Mouse (Mus musculus) embryo, embryonic 11 days (tissue): ENCODE results near the gene Tmem52b.
"Not testable (repeated sequence)": the region's sequence is repeated elsewhere in the genome, so short reads cannot be mapped to it uniquely, and the experiment has no call there.

Source experiments
- DNase-seq: peaks from one replicate; pipeline ENCODE4 v3.0.0-alpha.2; 2015

Gene Tmem52b

DNA sequence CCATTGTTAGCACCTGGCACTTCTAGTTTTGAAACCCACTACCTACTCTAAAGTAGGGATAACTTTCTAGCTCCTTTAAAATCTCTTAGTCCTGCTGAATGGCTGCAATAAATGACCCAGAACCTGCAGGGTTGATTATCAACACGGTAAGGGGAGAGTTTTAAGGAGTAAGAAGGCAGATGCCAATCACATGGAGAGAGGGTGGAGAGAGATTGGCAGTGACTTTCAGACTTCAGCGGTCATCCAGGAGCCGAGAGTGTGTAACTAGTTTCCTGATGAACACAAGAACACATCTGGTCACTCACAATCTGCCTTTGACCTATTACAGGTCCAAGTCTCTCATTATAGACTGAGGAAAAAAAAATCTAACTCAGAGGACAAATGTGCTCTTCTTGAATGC lies at the start of gene Tmem52b:
Tmem52b (plus strand) TSS at position 189 of the 400 bp plus-strand sequence.
- no peak for DNase-seq

DNA sequence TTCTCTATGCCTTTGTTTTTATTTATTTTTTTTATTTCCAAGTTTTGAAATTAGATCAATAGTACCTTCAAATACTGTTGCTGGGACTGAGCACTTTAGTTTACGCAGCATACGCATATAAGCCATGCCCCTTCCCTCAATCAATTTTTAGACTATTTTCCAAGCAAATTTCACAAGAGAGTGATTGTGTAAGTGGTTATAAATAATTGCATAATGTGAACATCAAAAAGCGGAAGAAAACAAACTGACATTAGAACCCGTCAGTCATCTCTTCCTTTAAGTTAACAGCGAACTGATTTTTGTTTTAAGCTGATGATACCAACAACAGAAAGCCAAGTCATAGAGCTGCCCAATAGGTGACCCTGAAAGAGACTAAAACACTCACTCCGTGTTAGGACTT lies 41.0 kb upstream of the Tmem52b start:
- DNase-seq, result no peak

DNA sequence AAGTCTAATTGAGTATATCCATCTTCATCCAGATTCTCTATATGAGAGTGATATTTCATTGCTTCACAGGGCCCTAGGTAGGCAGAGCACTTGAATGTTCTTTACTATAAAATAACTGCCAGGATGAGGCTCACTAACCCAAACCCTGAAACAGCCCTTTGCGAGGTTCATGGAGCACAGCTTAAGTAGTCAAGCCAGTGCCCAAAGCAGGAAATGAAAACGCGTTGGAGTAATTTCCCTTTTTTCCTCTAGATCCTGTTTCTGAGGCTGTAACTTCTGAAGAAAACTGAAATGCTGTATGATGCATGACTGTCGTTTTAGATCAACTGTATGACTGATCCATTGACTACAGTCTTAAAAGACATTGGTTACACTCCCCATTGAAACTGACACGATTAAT lies 39.7 kb upstream of the Tmem52b start:
- DNase-seq, result no peak

DNA sequence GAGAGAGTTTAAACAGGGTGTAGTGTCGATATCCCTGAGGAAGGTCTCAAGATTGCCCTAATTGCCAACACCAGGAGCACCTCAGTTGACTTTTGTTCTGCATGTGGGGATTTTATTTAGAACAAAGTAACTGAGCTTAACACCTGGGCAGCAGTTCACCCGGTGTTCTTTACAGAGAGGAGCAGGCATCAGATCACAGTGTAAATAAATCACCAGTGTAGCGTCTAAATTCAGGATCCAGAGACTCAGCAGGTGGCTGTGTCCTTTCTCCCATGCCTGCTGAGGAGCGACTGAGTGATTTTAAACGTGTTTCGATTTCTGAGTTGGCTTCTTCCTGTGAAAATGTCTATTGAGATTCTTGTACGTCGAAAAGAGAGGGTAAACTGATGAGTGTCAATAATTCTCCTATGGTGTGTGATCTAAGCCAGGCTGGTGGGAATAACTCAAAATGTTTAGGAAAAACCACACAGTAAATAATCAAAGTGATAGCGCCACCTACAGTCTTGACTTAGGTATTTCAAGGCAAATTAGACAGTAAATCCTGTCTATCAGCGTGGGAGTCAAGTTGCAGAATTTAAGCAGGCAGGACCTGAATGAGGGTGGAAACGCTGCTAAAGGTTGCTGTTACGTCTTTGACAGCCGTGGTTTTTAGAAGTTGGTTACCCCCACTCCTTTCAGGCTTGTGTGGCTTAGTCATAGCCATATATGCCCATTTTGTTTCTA lies 35.8 kb upstream of the Tmem52b start:
- DNase-seq, result peak; percentile 49

DNA sequence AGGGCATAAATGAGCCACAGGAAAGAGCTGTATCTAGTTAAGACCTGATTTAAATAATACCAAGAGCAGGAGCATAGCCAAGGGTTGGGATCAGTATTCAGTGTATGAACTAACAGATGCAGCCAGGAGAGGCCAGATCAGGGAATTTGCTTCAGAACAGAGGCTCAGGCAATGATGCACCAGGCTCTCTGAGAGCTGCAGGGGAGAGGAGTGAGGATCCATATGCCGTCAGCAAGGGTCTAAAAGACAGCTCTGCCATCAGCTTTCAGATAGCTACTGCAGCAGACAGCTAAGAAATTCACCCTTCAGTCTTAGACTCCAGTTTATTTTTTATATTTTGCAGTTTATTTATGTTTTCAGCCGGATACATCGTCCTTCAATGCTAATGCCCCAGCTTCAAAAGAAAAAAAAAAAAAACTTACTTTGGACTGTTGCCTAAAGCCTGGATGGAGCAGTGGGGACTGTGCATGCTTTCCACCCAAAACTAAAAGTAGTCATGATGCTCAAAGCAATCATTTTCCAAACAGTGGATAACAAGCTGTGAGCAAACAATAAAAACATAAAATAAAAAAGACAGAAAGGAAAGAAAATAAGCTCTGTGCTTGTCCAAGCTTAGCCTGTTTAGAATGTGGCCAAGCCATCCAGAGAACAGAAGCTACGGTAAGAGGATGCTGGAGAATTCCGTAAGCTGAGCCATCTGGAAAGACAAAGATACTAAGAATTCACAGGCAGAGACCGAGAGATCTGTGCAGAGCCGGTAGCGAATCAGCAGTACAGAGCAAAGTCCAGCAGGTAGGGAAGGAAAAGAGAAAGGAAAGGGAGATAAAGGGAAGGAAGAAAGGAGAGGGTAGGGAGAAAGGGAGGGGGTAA lies 32.0 kb upstream of the Tmem52b start:
- no peak for DNase-seq

DNA sequence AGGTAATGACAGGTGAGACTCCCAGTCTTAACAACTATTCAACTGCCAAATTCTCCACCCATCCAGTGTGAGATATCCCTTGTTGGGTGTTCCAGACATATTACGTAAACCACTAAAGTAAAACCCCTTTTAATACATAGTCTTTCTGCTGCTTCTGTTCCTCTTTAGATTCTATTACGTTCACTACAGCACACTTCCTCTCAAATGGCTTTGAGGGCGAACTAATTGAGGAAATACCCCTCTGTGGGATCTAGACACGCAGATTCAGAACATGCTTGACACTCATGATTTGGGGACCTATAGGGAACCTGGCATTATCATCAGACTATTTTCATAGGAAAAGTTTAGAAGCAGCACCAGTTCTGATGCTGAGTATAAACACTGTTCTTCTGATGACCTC lies 17.4 kb upstream of the Tmem52b start:
- no peak for DNase-seq

DNA sequence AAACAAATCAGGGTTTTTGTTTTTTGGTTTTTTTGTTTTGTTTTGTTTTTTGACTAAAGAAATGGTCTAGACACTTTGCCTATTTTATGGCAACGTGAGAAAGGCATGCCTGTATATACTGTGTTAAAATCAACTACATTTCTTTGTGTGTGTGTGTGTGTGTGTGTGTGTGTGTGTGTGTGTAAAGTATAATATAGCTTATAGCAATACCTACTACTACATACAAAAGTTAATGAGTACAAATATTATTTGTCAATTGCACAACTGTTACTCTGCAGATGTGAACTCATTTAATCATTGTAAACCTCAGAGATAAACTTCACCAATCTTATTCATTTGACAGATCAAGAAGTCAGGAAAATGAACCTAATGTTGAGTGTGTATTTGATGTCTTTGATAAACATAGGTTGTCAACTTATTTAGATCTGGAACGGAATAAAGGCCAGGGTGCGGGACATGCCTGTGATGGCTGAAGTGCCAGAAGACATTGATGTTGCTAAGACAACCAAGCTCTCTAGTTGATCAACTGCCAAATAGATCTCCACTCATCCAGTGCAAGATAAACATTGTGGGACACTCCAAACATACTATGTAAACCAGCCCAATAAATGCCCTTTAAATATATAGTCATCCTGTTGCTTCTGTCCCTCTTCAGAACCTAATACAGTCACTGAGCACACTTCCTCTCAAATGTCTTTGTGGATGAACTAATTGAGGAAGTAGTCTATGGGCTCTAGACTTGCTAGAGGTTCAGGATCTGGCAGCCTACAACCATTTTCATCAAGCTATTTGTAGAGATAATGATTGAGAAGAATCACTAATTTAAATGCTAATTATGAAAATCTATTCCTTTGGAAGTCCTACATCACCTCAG lies 14.8 kb upstream of the Tmem52b start:
- no peak for DNase-seq

DNA sequence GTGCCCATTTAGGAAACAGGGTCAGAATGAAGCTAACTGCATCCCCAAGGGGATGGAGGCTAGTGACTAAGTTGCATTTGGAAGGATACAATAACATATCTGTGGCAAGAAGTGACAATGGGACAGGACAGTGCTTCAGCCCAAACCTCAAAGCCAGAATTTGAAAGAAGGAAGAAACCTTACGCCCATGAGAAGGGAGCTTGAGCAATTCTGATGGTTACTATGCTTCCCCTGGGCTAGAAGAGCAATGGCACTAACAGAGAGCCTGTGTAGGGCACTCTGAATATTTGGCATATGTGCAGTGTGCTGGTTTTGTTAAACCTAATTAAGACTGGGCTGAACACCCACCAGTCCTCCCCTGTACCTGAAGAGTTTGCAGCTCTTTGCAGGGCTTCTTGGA lies 12.8 kb upstream of the Tmem52b start:
- not testable (repeated sequence) for DNase-seq

DNA sequence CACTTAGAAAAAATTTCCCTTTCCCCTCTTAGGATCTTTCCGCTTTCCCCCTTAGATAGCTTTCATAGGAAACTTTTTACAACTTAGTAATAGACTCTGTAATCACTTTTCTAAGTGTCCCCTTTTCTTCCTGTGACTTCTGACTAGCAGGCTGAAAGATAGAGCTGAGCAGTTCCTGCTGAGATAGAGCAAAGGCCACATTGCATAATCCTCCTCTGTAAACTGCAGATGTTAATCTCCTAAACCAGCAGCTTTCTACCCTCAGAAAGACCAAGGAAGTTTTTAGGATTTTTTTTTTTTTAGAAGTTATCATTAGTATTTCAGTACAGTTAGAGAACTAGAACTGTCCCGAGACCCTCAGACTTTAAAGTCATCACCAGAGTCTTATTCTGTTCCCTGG lies 8.9 kb upstream of the Tmem52b start:
- no peak for DNase-seq

DNA sequence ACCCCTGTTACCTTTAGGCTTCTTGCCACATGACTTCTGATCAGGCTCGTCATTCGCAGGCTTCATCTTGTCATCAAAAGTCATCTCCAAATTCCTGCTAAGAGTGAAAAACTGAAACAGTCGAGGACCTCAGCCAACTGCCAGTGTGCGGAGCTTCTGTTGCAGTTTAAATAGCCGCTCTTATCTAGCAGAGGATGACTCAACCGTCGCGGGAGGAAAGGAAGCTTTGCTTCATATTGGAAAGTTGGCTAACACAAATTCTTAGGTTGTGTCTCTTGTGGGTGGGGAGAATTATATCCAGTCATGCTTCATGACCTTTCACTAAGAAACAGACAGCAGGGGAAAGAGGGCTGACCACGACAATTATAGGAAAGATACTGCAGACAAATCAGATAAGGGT lies 5.3 kb upstream of the Tmem52b start, which contains the start of gene Olr1:
Olr1 (minus strand) TSS at position 142 of the 400 bp plus-strand sequence.
- no peak for DNase-seq

DNA sequence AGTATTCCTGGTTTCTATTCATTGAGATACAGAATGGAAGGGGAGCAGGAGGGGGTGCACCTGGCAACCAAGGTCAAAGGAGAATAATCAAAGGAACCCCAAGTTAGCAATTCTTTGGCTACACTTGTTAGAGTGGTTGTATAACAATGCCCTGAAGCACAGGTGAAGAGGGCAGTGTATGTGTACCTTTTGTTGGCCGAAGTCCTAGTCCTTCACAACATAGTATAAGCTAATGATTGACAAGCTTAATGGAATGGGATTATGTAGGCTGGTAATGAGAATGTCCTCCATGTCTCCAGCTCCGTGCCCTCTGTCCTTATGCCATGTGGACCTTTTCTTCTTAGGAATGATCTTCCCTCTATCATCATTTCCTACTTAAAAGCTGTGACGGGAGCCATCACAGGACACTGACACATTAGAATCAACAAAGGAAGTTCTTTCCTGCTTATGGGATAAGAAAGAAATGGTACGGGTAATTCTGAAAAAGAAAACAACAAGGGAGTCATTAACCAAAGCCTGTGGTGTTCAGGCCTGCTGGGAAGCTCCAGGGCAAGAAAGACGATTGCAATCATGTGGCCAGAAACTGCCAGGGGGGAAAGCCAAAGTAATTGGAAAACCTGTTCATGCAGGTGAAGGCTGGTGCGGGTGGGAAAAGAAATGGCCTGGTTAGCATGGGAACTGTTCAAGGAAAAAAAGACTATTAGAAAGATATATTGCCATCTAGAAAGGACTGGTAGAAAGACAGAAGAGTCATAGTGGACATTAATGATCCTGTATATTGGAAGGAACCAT lies 2.0 kb upstream of the Tmem52b start:
- DNase-seq, result no peak

DNA sequence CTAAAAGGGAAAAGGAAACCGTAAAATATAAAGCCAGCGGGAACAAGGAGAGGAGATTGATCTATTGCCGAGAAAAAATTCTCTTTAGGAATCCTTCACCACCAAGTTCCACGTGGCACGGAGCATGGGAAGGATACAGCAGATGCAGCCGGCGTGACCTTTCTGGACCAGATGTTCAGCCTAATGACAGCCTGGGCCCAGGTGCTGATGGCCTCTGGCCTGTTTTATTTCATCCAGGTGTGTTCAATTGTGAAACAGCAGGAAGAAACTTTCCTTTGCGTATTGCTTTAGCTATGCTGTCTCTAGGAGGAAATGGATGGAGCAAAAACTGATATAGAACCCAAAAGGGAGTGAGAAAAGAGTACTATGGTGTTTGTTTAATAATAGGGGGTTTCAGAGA lies 513 bp downstream of the Tmem52b start:
- peak; percentile 61 for DNase-seq

DNA sequence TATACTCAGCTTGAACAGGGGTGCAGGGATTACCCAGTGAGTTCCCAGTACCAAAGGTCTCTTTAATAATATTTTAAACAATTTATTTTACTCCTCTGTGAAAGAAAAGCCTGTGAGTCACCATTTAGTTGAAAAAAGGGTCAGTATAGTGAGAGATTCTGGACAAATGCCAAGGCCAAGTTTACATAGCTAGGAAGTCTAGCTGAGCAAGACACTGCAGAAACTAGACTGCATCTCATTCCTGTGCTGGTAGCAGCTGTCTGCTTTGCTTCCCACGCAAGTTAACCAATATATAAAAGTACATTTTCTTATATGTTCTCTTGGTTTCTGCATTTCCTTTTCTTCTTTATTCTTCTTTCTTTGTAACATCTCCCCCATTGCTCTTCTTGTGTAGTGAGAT lies 1.1 kb downstream of the Tmem52b start:
- DNase-seq, result peak; percentile 20

DNA sequence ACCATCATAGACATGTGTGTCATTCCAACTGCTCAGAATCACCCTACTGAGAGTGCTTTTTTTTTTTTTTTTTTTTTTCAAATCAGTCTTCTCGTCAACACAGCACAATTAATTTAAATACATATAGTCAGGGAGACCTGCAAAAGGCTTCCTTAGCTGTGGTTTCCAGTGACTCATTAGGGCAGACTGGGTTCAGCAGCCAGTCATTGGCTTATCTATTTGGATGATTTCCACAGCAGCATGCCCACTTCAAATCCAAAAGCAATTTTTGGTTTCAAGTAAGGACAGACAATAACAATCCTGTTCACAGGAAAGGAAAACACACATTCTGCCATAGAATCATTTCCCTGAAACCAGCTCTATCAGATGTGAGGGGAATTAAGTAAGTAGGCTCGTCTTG lies 2.0 kb downstream of the Tmem52b start:
- DNase-seq, result no peak

DNA sequence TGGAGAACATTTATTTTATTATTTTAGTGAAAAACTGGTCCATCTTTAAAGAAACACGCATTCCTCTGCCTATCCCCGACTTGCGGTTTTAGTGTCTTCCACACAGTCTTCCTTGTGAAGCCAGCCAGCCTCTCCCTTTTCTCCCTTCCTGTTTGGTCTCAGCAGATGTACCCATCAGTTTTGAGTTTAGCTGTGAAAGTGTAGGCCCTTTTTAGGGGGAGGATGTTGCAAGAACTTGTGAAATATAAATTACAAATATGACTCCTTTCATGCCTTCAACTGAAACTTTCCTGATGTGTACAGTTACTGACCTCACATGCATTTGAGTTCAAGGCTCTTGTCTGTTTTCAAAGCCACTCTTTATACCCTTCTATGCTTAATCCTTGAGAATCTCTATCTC lies 2.7 kb downstream of the Tmem52b start:
- no peak for DNase-seq

DNA sequence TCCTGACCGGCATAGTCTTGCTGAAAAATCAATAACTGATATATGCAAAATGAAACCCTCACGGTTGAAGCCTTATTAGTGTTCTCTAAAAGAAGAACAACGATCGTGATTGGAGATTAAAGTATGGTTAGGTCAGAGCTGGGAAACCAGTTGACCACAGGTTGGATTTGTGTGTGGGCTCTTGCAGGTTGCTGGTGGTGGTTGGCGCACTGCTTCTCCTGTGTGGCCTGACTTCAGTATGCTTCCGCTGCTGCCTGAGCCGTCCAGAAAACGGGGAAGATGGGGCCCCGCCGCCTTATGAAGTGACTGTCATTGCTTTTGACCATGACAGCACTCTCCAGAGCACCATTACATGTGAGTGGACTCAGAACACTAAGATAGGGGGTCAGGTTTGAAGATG lies 4.0 kb downstream of the Tmem52b start:
- no peak for DNase-seq

DNA sequence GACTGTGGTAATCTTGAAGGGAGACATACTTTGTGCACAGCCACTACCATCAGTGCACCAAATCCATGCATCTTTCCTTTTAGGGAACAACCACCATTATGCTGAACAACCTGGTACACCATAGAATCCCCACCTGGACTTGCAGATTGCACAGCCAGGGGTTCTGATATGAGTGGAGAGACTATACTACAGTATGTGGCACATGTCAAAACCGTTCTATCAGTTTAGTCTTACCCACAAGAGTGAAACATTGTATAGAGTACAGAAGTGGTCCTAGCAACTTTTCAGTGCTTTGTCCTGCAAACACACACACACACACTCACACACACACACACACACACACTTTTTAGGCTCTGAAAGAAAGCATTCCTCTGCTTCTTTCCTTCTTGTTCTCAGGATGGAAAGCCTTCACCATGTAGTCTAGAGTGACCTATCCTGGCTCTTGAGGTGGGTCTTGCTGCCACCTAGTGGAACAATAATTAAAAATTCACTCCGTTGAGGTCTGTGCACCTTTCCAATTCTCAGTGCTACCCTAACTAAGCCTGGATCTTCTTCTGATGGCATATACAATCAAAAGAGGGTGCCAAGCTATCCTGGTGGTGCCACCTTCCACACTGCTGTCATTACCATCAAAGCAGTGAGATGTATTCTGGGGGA lies 5.5 kb downstream of the Tmem52b start:
- peak; percentile 61 for DNase-seq

DNA sequence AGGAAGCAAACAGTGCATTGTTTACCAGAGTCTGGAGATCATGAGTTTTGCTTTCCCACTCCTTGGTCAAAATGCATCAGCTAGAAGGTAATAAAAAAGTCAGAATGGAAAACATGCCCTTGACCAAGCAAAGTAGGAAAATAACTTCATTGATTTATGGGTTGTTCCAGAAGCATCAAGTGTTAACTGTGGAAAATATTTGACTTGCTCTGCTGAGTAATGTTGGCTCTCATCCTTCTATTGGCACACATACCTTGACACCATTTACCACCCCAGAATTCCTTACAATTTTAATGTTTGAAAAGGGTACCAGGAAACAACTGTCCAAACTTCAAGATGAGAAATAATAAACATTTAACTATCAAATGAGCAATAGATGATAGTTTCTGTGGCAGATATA lies 13.7 kb downstream of the Tmem52b start:
- DNase-seq, result no peak

DNA sequence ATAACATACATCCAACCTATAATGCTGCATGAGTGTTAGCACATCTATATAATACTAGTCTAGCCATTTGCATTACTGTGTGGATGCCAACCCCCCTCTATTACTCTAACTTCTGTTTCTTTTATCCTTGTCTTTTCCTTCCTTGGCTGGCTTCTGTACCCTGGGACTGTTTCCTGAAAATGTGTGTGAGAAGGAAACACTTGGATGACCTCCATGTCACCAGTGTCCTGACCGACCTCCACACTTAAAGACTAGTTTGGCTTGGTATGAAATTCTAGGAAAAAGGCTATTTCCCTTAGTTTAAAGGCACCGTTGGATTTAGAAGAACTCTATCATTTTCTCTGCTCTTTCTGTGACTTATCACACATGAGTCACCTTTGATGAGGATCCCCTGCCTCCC lies 15.1 kb downstream of the Tmem52b start:
- no peak for DNase-seq

DNA sequence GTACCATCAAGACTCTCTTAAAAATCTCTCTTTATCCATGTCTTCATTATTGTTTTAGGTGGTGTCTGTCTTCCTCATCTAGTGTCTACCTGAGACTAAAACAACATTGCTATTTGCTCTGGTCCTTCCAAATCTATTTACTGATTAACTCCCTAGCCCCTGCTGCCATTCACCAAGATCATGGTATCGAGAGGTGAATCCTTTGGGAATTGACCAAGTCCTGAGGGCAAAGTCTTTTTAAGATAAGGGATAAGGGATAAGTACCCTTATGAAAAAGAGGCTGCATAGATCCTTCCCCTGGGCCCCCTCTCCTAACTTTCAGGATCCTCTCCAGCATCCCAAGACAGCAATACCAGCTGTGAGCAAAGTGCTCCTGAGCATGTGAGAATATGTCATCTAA lies 17.2 kb downstream of the Tmem52b start:
- DNase-seq, result no peak

DNA sequence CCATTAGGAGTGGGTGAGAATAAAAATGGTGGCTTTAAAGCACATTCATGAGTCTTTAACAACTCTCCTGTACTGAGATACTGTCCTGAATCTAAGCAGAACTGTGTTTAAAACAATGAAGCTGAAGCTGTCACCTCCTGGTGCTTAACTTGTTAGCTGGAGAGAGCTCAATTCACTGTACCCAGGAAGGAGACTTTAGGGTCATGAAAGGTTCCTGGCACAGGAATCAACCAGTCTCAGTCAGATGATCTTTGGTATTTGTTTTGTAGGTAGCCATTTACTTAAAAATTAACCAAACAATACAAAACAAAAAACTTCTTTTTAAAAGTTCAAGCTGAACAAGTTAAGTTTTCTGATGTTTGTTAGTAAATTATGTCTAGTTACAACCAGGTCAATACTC lies 17.9 kb downstream of the Tmem52b start:
- no peak for DNase-seq

DNA sequence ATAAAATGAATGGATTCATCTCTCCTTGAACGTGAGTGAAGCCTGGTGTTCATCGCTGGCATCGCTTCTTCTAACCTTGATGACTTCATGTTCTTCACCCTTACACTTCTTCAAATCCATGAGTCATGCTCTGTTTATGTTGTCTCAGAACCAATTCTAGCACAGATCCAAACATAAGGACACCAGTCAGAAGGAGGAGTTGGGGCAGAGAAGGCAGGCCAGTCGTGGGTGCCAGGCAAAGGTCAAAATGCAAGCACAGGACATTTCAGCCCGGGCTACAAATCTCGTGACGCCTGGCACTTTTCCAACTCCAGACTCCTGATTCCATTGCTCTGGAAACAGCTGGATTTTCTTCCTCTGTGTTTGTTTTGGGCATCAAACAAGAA lies 20.2 kb downstream of the Tmem52b start:
- peak; percentile 57 for DNase-seq
